Mouse (Mus musculus) heart, embryonic 14.5 days (tissue): ENCODE measurements around the gene Ephx3. TPM values are rescaled to one million over a fixed set of nuclear protein-coding genes. Genes with fewer than 3 reads are reported as not detected.

ENCODE experiments used
- ATAC-seq: fragments of 200-750 bp; cut with Nextera tagmentation; 2 replicates; pipeline ENCODE4 v1.8.0; 2017; ENCODE audit warnings: low read depth, moderate TSS enrichment; ENCODE audit not compliant: insufficient number of reproducible peaks, insufficient read depth, low FRiP score
- H3K27ac ChIP-seq, 2 experiments: fragments of 200-500 bp in 1 of 2; fragments of 300-500 bp in 1 of 2; sonication (generic) in 1 of 2; replicated peaks in 1 of 2; 2 replicates each; pipeline ENCODE4 v1.5.1; 2012 to 2014; ENCODE audit warnings: low read depth in 2 of 2, low read length in 2 of 2, control low read depth in 1 of 2, mild to moderate bottlenecking in 1 of 2, mixed read lengths in 1 of 2; ENCODE audit not compliant: control insufficient read depth in 1 of 2, insufficient read depth in 1 of 2
- H3K27me3 ChIP-seq: fragments of 300-500 bp; sonication (generic); 2 replicates; pipeline ENCODE4 v1.6.1; 2014; ENCODE audit warnings: mild to moderate bottlenecking, low read length, control low read depth; ENCODE audit not compliant: control insufficient read depth, insufficient read depth
- H3K36me3 ChIP-seq: fragments of 300-500 bp; sonication (generic); 2 replicates; pipeline ENCODE4 v1.6.1; 2014; ENCODE audit warnings: mild to moderate bottlenecking, control low read depth, low read length, mixed read lengths; ENCODE audit not compliant: control insufficient read depth, insufficient read depth
- H3K4me1 ChIP-seq, 2 experiments: fragments of 200-500 bp in 1 of 2; fragments of 300-500 bp in 1 of 2; sonication (generic) in 1 of 2; 2 replicates each; pipeline ENCODE4 v1.6.1; 2012 to 2014; ENCODE audit warnings: low read length in 2 of 2, control low read depth in 1 of 2, mixed read lengths in 1 of 2; ENCODE audit not compliant: control insufficient read depth in 2 of 2, insufficient read depth in 2 of 2
- H3K4me2 ChIP-seq: fragments of 300-500 bp; sonication (generic); 2 replicates; pipeline ENCODE4 v1.6.1; 2014; ENCODE audit warnings: mild to moderate bottlenecking, low read length
- H3K4me3 ChIP-seq, 2 experiments: fragments of 200-500 bp in 1 of 2; fragments of 300-500 bp in 1 of 2; sonication (generic) in 1 of 2; 2 replicates each; pipeline ENCODE4 v1.5.1; 2012 to 2014; ENCODE audit warnings: low read length in 2 of 2, mild to moderate bottlenecking in 2 of 2, control low read depth in 1 of 2, low read depth in 1 of 2, moderate library complexity in 1 of 2; ENCODE audit not compliant: control insufficient read depth in 1 of 2, insufficient read depth in 1 of 2
- H3K9ac ChIP-seq: fragments of 300-500 bp; sonication (generic); 2 replicates; pipeline ENCODE4 v1.6.1; 2014; ENCODE audit warnings: mild to moderate bottlenecking, low read length
- H3K9me3 ChIP-seq: fragments of 300-500 bp; sonication (generic); 2 replicates; pipeline ENCODE4 v1.6.1; 2016; ENCODE audit warnings: low read length, control low read depth; ENCODE audit not compliant: control insufficient read depth
- WGBS: fragments of 180-500 bp; shearing (Covaris S2); extraction: QIAGEN DNeasy Blood & Tissue Kit; methylation state at CpG from one replicate; pipeline ENCODE4 v1.1.7; 2014; 5-methylcytosine and 5-hydroxymethylcytosine counted together
- polyA plus RNA-seq: library from polyadenylated mRNA; unstranded; fragments of >200 nt; fragmentation: Nextera tagmentation; extraction: Ambion mirVana; gene quantifications from 2 replicates; pipeline ENCODE4 v1.2.1, GENCODE M21; 2014

Gene Ephx3
- polyA plus RNA-seq, 1 experiment from 2014 or later, result 0.30 TPM

GRCm38 (mm10) chr17:32197156-32197555 lies 7.8 kb upstream of the Ephx3 start:
- Histone ChIP-seq H3K4me2 (no peak overlapping the region), H3K4me3 (no peak overlapping the region), H3K27me3 (no peaks in the 10 kb centered on the region), H3K9me3 (no peaks in the 10 kb centered on the region), H3K9ac (no peak overlapping the region), H3K27ac (no peak overlapping the region), H3K4me1 (no peaks in the 10 kb centered on the region), H3K36me3 (peaks cover 71% of the 10 kb centered on the region)
- WGBS, result 90% methylated on average over 14 of the region's 14 CpGs
- no peak for ATAC-seq

DNA sequence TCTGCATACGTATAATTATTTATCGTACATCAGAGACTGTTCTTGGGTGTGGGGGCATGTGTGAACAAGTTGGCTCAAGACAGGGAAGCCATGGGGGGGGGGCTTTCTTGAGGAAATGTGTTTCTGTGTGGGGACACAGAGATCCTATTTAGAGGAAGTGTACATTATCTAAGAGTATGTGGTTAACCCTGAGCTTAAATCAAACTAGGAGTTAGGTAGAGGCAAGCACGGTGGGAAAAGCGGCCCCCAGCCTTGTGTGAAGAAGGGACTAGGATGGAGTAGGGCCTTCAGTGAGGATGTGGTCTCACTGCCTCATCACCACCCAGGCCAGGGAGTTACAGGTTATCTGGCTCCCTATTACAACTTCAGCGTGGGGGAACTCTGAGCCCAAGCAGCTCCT lies 6.4 kb upstream of the Ephx3 start:
- Histone ChIP-seq H3K36me3 (peaks cover 57% of the 10 kb centered on the region), H3K4me1 (no peaks in the 10 kb centered on the region), H3K27me3 (no peaks in the 10 kb centered on the region), H3K9me3 (no peaks in the 10 kb centered on the region), H3K9ac (no peak overlapping the region), H3K27ac (no peak overlapping the region), H3K4me3 (no peak overlapping the region), H3K4me2 (no peak overlapping the region)
- 82% methylated on average over 5 of the region's 5 CpGs for WGBS
- no peak for ATAC-seq

- Histone ChIP-seq H3K27me3 (peaks cover 15% of the 10 kb centered on the region), H3K9me3 (no peaks in the 10 kb centered on the region), H3K4me2 (no peak overlapping the region), H3K4me3 (no peak overlapping the region), H3K36me3 (peaks cover 30% of the 10 kb centered on the region), H3K4me1 (peaks cover 11 to 13% of the 10 kb centered on the region in 2 experiments), H3K27ac (no peak overlapping the region), H3K9ac (no peak overlapping the region)
- WGBS, result 82% methylated on average over 5 of the region's 5 CpGs
- no peak for ATAC-seq
Observed at GRCm38 (mm10) chr17:32193010-32193409, 3.7 kb upstream of the Ephx3 start.

DNA sequence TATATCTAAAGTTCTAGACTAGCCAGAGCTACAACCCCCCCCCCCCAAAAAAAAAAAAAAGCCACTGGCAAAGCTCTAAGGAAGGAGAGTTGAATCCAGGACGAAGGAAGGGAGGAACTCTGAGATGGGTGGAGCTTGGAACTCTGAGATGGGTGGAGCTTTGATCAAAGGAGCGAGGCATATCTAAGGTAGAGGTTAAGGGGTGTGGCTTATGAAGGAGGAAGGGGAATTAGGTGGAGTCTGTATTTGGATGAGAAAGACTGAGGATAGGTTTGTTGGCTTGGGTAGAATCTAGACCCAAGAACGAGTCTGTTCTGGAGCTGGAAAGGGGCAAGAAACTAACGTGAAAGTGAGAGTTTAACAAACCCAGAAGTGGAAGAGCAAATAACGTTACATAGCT lies 501 bp upstream of the Ephx3 start:
- 18% methylated on average over 5 of the region's 5 CpGs for WGBS
- peak overlapping the region in 1 of 2 experiments; percentile 43; a peak in 1 of 4 replicates for H3K4me3 ChIP-seq
- no peak overlapping the region for H3K9ac ChIP-seq
- peak overlapping the region; percentile 89 for H3K4me2 ChIP-seq
- peaks cover 15% of the 10 kb centered on the region for H3K27me3 ChIP-seq
- H3K9me3 ChIP-seq, result no peaks in the 10 kb centered on the region
- no peaks in the 10 kb centered on the region for H3K36me3 ChIP-seq
- peaks cover 11 to 13% of the 10 kb centered on the region in 2 experiments for H3K4me1 ChIP-seq
- H3K27ac ChIP-seq, result no peak overlapping the region
- no peak for ATAC-seq

GRCm38 (mm10) chr17:32183017-32183416 lies 6.3 kb downstream of the Ephx3 start:
- Histone ChIP-seq H3K4me3 (no peak overlapping the region), H3K9ac (no peak overlapping the region), H3K36me3 (no peaks in the 10 kb centered on the region), H3K9me3 (no peaks in the 10 kb centered on the region), H3K27me3 (no peaks in the 10 kb centered on the region), H3K27ac (no peak overlapping the region), H3K4me2 (no peak overlapping the region), H3K4me1 (peaks cover 15 to 20% of the 10 kb centered on the region in 2 experiments)
- no peak for ATAC-seq
- 33% methylated on average over 8 of the region's 8 CpGs for WGBS

- ATAC-seq, result peak; percentile 47; the same call in 1 of the 2 replicates
- H3K27me3 ChIP-seq, result no peaks in the 10 kb centered on the region
- no peak overlapping the region for H3K4me2 ChIP-seq
- no peak overlapping the region for H3K4me3 ChIP-seq
- H3K4me1 ChIP-seq, result peaks cover 15 to 20% of the 10 kb centered on the region in 2 experiments
- 26% methylated on average over 11 of the region's 11 CpGs for WGBS
- H3K27ac ChIP-seq, result 0 out of 4 replicates have a peak overlapping the region, but pooled peaks have one; percentile 12 to 13
- no peaks in the 10 kb centered on the region for H3K36me3 ChIP-seq
- no peak overlapping the region for H3K9ac ChIP-seq
- H3K9me3 ChIP-seq, result no peaks in the 10 kb centered on the region
Observed at GRCm38 (mm10) chr17:32179621-32180491, 9.5 kb downstream of the Ephx3 start.

DNA sequence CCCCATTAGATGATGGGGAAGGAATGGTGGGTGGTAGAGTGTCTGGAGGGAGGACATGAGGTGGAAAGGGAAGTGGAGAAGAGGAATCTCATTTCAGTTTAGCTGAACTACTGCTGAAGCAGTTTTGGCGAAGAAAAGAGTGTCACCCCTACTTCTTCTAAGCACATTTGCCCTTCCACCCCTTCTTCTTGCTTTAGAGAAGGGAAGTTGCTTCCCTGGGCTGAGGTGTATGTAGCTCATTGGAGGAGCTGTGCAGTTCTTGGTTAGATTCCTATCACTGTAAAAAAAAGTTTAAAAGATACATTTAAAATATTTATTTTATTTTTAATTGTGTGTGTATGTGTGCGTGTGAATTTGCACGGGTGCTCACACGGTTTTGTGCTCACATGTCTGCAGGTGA lies 12.4 kb downstream of the Ephx3 start:
- Histone ChIP-seq H3K9me3 (no peaks in the 10 kb centered on the region), H3K4me2 (no peak overlapping the region), H3K9ac (no peak overlapping the region), H3K27me3 (no peaks in the 10 kb centered on the region), H3K4me1 (peaks cover 16 to 22% of the 10 kb centered on the region in 2 experiments), H3K36me3 (no peaks in the 10 kb centered on the region), H3K4me3 (no peak overlapping the region), H3K27ac (no peak overlapping the region)
- 81% methylated on average over 4 of the region's 4 CpGs for WGBS
- no peak for ATAC-seq
